19 mouse cellular contexts compared by ENCODE assay signal in the genomic region with DNA sequence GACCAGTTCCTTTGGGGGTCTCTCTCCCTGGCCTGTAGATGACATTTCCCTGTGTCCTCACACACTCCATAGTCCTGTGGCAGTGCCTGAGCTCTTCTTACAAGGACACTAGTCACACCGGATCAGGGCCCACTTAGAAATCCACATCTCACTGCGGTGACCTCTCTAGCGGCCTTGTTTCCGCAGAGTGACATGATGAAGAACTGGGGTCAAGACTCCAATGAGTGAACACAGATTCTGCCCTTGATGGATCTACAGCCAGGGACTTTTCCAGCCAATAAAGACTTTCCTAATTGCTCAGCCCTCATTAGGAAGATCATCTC. TPM values are rescaled to one million over a fixed set of nuclear protein-coding genes. Genes with fewer than 3 reads are reported as not detected.
DNase-seq lines count a peak whose midpoint lies in the region; ATAC-seq and TF ChIP-seq lines count a peak whose summit lies in the region.
"Had no signal": no experiment of that assay in that cellular context is flagged by ENCODE, and none has a peak within 500 bp of the region (broad histone marks: within the 10 kb centered on the region; RNA-seq: fewer than 3 reads in every experiment).

No protein-coding gene starts in this region.

- no peaks in the 10 kb centered on the region for H3K9me3 ChIP-seq in kidney, embryonic 16.5 days (ENCODE audit: low read length)
- H3K9me3 ChIP-seq in embryonic facial prominence, embryonic 10.5 days = no peaks in the 10 kb centered on the region
- H3K9me3 ChIP-seq: embryonic facial prominence, embryonic 15.5 days; heart, embryonic 12.5 days; liver, embryonic 13.5 days; megakaryocyte, embryonic 14.5 days; midbrain, embryonic 13.5 days had no signal

- H3K4me3 ChIP-seq in gastrocnemius, adult 2 months = no peak overlapping the region
- H3K4me3 ChIP-seq in kidney, embryonic 16.5 days (ENCODE audit: low read length) = no peak overlapping the region
- no peak overlapping the region for H3K4me3 ChIP-seq in embryonic facial prominence, embryonic 10.5 days
- H3K4me3 ChIP-seq: embryonic facial prominence, embryonic 15.5 days; heart, embryonic 12.5 days; liver, embryonic 13.5 days; megakaryocyte, embryonic 14.5 days; midbrain, embryonic 13.5 days had no signal

- H3K9ac ChIP-seq in kidney, embryonic 16.5 days (replicated peaks; ENCODE audit: low read length) = no peak overlapping the region
- H3K9ac ChIP-seq: embryonic facial prominence, embryonic 15.5 days; heart, embryonic 12.5 days; liver, embryonic 13.5 days; midbrain, embryonic 13.5 days had no signal

- H3K27me3 ChIP-seq in kidney, embryonic 16.5 days (ENCODE audit: insufficient read depth, low read length) = peaks cover 3% of the 10 kb centered on the region; the same call in 1 of the 2 replicates
- peaks cover 8% of the 10 kb centered on the region; the same call in 1 of the 2 replicates for H3K27me3 ChIP-seq in embryonic facial prominence, embryonic 10.5 days (replicated peaks; ENCODE audit: low read depth, poor library complexity, severe bottlenecking)
- H3K27me3 ChIP-seq: embryonic facial prominence, embryonic 15.5 days; liver, embryonic 13.5 days; midbrain, embryonic 13.5 days had no signal

- peak overlapping the region; percentile 49; the same call in 1 of the 2 replicates for H3K27ac ChIP-seq in gastrocnemius, adult 2 months
- no peak overlapping the region for H3K27ac ChIP-seq in kidney, embryonic 16.5 days (ENCODE audit: low read length)
- H3K27ac ChIP-seq in embryonic facial prominence, embryonic 10.5 days (replicated peaks) = no peak overlapping the region
- H3K27ac ChIP-seq: embryonic facial prominence, embryonic 15.5 days; hindbrain, postnatal 0 days; liver, embryonic 13.5 days; midbrain, embryonic 13.5 days had no signal

- H3K36me3 ChIP-seq in kidney, embryonic 16.5 days (ENCODE audit: insufficient read depth, low read length) = no peaks in the 10 kb centered on the region
- no peaks in the 10 kb centered on the region for H3K36me3 ChIP-seq in embryonic facial prominence, embryonic 10.5 days (replicated peaks)
- H3K36me3 ChIP-seq: embryonic facial prominence, embryonic 15.5 days; heart, embryonic 12.5 days; liver, embryonic 13.5 days; midbrain, embryonic 13.5 days had no signal

- ATAC-seq in kidney, embryonic 16.5 days (ENCODE audit: low FRiP score, low TSS enrichment) = no peak
- ATAC-seq: forebrain, embryonic 14.5 days; hindbrain, postnatal 0 days; midbrain, embryonic 13.5 days had no signal

- peaks cover 18% of the 10 kb centered on the region for H3K4me1 ChIP-seq in kidney, embryonic 16.5 days (ENCODE audit: insufficient read depth, low read length)
- peaks cover 19% of the 10 kb centered on the region for H3K4me1 ChIP-seq in embryonic facial prominence, embryonic 10.5 days

- 34% methylated on average over 4 of the region's 4 CpGs for WGBS in kidney, embryonic 16.5 days
- 85% methylated on average over 4 of the region's 4 CpGs for WGBS in embryonic facial prominence, embryonic 10.5 days

- DNase-seq in gastrocnemius, adult 2 months = no peak
- DNase-seq in gastrocnemius, postnatal 36 days = no peak
- DNase-seq in kidney, adult 9 months = peak; percentile 39
- peak; percentile 56 for DNase-seq in 3134 (ENCODE audit: extremely low read depth, insufficient read length, low spot score)
- peak; percentile 51 for DNase-seq in adrenal gland, postnatal 14 days
- no peak for DNase-seq in embryonic facial prominence, embryonic 10.5 days (ENCODE audit: low spot score)
- DNase-seq: layer of hippocampus, adult 9-11 months; liver, embryonic 13.5 days had no signal

- no peak overlapping the region for H3K4me2 ChIP-seq in kidney, embryonic 16.5 days (replicated peaks; ENCODE audit: low read depth, low read length)
- H3K4me2 ChIP-seq: embryonic facial prominence, embryonic 15.5 days; heart, embryonic 12.5 days; liver, embryonic 13.5 days; midbrain, embryonic 13.5 days had no signal

- intact Hi-C loops in gastrocnemius, adult 2 months (cut with DNase I) = loop anchor here (1.0 kb wide), 1 partner anchor 91 kb away; no protein-coding TSS in a partner anchor
- intact Hi-C loops in gastrocnemius, postnatal 36 days (cut with DNase I) = no loop called here

- TF ChIP-seq CTCF in gastrocnemius, adult 2 months (IDR thresholded peaks at IDR 0.05) = no peak

RNA-seq across cellular contexts. Expression of gene Lrrc27, which starts 4.1 kb away (rescaled TPM):
- 1 to 10 TPM; 1.6 to 4.0 TPM for total RNA-seq in gastrocnemius, adult 2 months (2021)
- 1 to 10 TPM; 2.5 to 3.6 TPM for total RNA-seq in gastrocnemius, postnatal 36 days (2021)
- polyA plus RNA-seq in kidney, embryonic 16.5 days (2015; fragmentation: Nextera tagmentation; extraction: Ambion mirVana) = 2.8 and 3.3 TPM in 2 replicates
- total RNA-seq in adrenal gland, postnatal 14 days (2021) = 3.8 and 3.9 TPM in 2 replicates
- polyA plus RNA-seq in embryonic facial prominence, embryonic 10.5 days (2016; fragmentation: Nextera tagmentation; extraction: Ambion mirVana) = 4.4 and 4.6 TPM in 2 replicates
- total RNA-seq: monocyte, adult 5-6 weeks had no signal

RNA-seq across cellular contexts. Expression of gene Stk32c, which starts 4.4 kb away (rescaled TPM):
- total RNA-seq in gastrocnemius, adult 2 months (2021) = under 1 TPM in 1 of 2 experiments, not detected in 1; 0.73 TPM
- total RNA-seq in gastrocnemius, postnatal 36 days (2021) = under 1 TPM; 0.10 to 0.38 TPM
- polyA plus RNA-seq in kidney, embryonic 16.5 days (2015; fragmentation: Nextera tagmentation; extraction: Ambion mirVana) = 0.26 and 0.39 TPM in 2 replicates
- 2.7 and 3.9 TPM in 2 replicates for total RNA-seq in adrenal gland, postnatal 14 days (2021)
- polyA plus RNA-seq in embryonic facial prominence, embryonic 10.5 days (2016; fragmentation: Nextera tagmentation; extraction: Ambion mirVana) = 0.10 and 0.12 TPM in 2 replicates
- total RNA-seq: granulocyte monocyte progenitor cell, adult 5-6 weeks; MEL; neutrophil, adult 5-6 weeks had no signal
- polyA plus RNA-seq: heart, embryonic 12.5 days; liver, embryonic 13.5 days had no signal

RNA-seq across cellular contexts. Expression of gene Pwwp2b, which starts 39.5 kb away (rescaled TPM):
- 1 to 10 TPM; 3.0 to 7.4 TPM for total RNA-seq in gastrocnemius, adult 2 months (2021)
- total RNA-seq in gastrocnemius, postnatal 36 days (2021) = 1 to 10 TPM; 2.5 to 3.1 TPM
- polyA plus RNA-seq in kidney, embryonic 16.5 days (2015; fragmentation: Nextera tagmentation; extraction: Ambion mirVana) = 9.1 and 10.6 TPM in 2 replicates
- total RNA-seq in adrenal gland, postnatal 14 days (2021) = 10.9 and 11.2 TPM in 2 replicates
- polyA plus RNA-seq in embryonic facial prominence, embryonic 10.5 days (2016; fragmentation: Nextera tagmentation; extraction: Ambion mirVana) = 7.1 and 7.6 TPM in 2 replicates

Comparison
In these comparisons a context has a peak if more than half of its experiments do, and no peak if none do; other contexts are left out.
1. DNase-seq: peak in kidney, adult 9 months (single experiment), 3134 (single experiment) and adrenal gland, postnatal 14 days (single experiment); none in gastrocnemius, adult 2 months (single experiment), gastrocnemius, postnatal 36 days (0 of 2) and embryonic facial prominence, embryonic 10.5 days (single experiment).